Mouse (Mus musculus) gastrocnemius, postnatal 25 days (tissue): ENCODE measurements at regions not wholly inside any gene's neighbourhood (a gene's known extent, or its start where the extent isn't known, plus 50 kb on each side); places are given as distances from the start of the nearest gene placed in this dataset.

Experiments
- DNase-seq: peaks from one replicate; pipeline ENCODE4 v3.0.0; 2022

DNA sequence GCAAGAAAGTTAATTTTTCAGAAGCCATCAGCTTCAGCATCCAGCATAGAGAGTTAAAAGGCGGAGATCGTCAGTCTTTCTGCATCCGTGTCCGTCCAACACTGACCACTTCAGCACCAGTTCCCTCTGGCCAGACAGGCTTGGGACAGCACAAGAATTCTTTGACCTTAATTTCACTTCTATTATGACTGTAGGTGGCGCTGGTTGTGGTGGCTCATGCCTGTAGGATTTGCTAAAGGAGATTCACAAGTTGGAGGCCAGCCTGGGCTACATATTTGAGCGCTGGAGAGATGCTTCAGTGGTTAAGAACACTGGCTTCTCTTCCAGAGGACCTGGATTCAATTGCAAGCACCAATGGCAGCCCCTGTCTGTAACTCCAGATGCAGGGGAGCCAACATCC is 66.0 kb downstream of the Amer2 start:
- no peak for DNase-seq

DNA sequence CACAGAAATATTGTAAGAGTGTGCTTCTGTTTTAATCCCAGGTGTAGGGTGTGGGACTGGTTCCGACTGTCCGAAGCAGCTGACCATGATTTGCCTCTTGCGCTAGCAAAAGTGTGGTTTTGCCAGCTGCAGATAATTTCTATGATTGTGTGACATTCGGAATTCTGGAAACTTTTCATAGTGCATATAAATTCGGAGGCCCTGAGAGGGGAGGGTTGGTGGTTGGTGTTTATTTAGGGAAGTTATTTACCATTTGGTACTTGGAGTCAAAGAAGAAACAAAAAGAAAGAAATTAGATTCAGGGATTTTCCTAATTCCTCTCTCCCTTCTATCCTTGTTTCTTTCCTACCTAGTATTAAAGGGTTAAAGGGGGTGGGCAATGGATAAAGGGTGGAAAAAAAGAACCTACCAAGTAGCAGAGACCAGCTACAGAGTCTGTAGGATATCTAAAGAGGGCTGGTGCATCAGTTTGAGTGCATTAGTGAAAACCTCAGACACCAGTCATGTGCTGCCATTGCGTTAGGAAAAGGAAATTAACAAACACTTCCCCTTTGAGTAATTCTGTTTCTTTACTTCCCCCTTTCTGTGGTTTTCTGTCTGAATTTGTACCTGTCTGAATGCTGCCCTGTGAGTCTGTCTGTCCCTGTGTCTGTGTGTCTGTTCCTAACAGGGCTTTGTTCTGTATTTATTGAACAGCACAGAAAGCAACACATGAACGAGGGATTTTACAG is 70.9 kb downstream of the Amer2 start:
- DNase-seq: no peak

- DNase-seq: no peak
Observed at GRCm38 (mm10) chr14:60444552-60444937, 71.5 kb downstream of the Amer2 start.

- DNase-seq: no peak
Observed at GRCm38 (mm10) chr14:60446037-60446436, 73.0 kb downstream of the Amer2 start.

DNA sequence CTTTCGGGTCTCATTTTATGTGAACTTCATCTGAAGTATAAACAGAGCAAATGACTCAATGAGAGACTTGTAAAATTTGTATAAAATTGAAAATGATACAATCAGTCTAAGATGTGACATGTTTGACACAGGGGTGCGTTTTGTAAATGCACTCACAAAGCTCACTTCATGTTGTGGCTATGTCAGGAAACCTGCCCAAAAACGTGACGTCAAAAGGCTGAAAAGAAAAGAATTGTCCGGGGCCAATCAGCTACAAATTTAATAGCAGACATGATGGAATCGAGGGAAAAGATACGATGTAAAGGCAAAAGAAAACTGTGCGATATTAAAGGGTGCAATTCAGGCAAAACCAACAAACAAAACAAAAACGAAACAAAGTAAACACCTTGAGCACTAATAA is 78.2 kb downstream of the Amer2 start:
- no peak for DNase-seq

DNA sequence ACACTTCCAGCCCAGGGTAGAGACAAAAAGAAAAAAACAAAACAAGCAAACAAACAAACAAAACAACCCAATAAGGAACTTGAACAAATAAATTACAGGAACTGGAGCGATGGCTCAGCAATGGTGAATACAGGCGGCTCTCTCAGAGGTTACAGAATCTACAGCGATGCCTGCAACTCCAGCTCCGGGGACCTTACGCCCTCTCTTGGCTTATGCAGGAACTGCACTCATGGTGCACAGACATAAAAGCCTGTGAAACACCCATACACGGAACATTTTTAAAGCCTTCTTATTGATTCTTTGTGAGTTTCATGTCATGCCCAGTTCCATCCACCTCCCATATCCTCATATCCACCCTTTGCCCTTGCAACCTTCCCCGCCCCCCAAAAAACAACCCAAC is 78.6 kb downstream of the Amer2 start:
- no peak for DNase-seq

GRCm38 (mm10) chr14:60456767-60457166 is 83.7 kb downstream of the Amer2 start:
- DNase-seq: no peak

- peak; percentile 9 for DNase-seq
Observed at GRCm38 (mm10) chr14:60484996-60485888, 112.2 kb downstream of the Amer2 start.

GRCm38 (mm10) chr14:60485889-60486274 is 112.8 kb downstream of the Amer2 start:
- no peak for DNase-seq

DNA sequence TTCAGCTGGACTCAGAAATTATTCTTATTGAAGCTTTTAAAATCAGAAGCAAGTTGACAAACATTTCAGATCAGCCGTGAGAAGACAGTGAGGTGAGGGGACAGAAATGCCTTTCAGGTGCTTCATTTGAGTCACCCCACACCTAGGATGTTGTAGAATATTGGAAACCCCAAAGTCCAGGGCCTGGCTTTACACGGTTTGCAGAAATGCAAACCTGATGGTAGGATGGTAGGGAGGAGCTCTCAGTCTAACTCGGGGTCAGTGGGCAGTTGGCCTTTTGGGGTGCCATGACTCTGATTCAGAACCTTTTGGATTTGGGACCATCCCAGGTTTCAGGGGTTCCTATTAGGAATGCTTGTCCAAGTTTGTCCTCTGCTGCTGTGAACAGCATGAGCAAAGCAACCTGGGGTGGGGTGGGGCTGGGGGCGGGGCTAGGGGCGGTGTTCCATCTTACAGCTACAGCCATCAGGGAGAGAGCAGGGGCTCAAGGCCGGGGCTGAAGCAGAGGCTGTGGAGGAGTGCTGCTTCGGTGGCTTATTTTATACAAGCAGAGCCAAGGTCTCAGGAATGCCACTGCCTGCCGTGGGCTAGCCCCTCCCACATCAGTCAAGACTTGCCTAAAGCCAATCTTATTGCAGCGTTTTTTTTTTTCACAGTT is 113.3 kb downstream of the Amer2 start:
- DNase-seq: no peak

- no peak for DNase-seq
Observed at GRCm38 (mm10) chr14:60489111-60489510, 116.1 kb downstream of the Amer2 start.

GRCm38 (mm10) chr14:60490886-60491285 is 117.8 kb downstream of the Amer2 start:
- no peak for DNase-seq

DNA sequence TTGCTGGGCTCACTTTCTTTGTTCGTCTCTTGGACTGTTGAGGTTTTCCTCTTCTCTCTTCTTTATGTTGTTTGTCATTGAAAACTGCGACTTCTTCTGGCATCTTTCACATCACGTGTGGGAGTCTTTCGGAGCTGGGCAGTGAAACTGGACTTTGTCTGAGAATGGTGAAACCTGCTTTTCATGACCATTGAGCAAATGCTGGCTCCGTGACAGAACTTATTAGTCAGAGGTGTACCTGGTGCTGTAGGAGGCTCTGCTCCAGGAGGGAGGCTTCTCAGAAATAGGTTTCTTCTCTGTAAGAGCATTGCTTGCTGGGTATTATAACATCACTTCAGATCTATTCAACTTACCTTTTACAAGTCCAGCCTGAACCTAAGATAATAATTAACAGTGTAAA is 122.4 kb downstream of the Amer2 start:
- DNase-seq: no peak

DNA sequence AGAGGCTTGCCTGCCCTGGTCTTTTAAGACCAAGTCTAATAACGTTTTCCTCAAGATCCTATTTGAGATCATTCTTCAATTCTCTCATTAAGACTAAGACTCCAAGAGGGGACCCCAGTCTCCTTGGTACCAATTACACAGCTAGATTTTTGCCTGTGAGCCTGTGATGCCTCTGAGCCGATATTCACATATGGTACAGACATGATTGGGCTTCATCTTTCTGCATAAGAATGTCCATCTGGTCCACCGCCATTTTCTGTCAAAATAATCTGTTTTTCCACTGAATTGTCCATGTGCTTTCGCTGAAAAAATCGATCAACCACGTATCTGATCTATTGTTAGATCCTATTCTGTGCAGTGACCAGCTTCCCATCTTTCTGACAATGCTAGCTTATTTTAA is 129.5 kb downstream of the Amer2 start:
- DNase-seq: no peak

DNA sequence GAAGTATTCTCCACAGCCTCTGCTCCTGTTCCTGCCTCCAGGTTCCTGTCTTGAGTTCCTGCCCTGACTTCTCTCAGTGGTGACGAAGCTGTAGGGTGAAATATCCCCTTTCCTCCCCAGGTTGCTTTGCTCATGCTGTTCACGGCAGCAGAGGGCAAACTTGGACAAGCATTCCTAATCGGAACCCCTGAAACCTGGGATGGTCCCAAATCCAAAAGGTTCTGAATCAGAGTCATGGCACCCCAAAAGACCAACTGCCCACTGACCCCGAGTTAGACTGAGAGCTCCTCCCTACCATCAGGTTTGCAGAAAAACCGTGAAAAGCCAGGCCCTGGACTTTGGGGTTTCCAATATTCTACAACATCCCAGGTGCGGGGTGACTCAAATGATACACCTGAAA is 128.7 kb upstream of the Spata13 start:
- no peak for DNase-seq

DNA sequence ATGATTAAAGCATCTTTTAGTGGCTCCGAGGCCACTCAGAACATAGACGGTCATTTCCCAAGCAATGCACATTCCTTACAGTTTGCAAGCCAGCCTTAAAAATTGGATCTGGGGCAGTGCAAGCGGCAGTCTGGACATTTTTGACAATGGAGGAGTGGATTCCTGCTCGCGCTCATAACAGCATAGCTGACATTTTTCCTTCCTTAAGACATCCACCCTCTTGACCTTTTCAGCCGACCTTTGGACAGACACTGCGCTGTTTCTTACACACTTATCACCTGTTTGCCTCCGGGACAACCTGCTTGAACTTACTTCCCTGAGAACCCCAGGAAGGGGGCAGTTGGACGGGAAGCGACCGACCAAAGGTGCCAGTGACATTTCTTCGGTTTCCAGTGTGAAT is 127.5 kb upstream of the Spata13 start:
- DNase-seq: no peak

DNA sequence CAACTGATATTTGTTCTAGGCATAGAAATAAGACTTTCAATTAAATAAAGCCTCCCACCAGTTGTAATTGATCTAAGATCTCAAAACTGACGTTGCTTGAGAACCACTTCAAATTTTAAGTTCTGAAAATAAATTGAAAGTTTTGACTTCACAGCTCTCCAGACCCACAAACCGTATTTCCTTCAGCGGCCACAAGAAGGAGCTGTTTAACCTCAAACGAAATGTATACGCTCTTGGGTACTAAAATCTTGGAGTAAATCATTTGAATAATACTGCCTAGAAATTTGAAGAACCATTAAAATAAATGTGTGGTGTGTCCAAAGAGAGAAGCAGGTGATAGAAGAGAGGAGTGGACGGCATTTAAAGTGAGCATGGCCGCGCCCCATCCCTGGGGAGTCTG is 120.2 kb upstream of the Spata13 start:
- no peak for DNase-seq

GRCm38 (mm10) chr14:60515094-60515786 is 118.6 kb upstream of the Spata13 start:
- DNase-seq: no peak

DNA sequence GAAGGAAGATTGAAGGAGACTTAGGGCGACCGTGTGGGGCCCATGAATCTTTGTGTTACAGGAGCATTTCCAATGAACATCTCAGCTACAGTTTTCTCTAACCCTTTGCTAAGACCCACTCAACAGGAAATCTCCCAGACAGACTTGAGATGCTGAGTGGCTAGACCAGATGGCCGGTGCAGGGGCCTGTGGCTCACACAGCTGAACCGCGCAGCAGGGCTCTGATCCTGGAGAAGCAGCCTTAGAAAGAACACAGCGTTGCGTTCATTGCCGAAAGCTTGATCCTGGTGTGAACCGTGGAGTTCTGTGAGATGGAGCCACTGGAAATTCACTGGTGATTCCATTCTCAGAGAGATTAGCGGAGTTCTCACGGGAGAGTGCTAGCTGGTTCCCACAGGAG is 115.9 kb upstream of the Spata13 start:
- no peak for DNase-seq

- no peak for DNase-seq
Observed at GRCm38 (mm10) chr14:60523010-60523409, 110.8 kb upstream of the Spata13 start.

- DNase-seq: no peak
Observed at GRCm38 (mm10) chr14:60524869-60525268, 108.9 kb upstream of the Spata13 start.

GRCm38 (mm10) chr14:60525284-60525962 is 108.4 kb upstream of the Spata13 start:
- DNase-seq: no peak
